Mouse (Mus musculus) lung, embryonic 16.5 days (tissue): Measurements from ENCODE around the gene Nfatc4. TPM values are rescaled to one million over a fixed set of nuclear protein-coding genes. Genes with fewer than 3 reads are reported as not detected.
A peak's percentile ranks its signal among the peaks of the same experiment; 100 is the strongest.

Experiments
- ATAC-seq: fragments of 200-750 bp; cut with Nextera tagmentation; 2 replicates; pipeline ENCODE4 v1.8.0; 2017; ENCODE audit warnings: low read depth, mild to moderate bottlenecking, moderate library complexity
- H3K27ac ChIP-seq: fragments of 300-500 bp; sonication (generic); 2 replicates; pipeline ENCODE4 v1.5.1; 2014; ENCODE audit warnings: mild to moderate bottlenecking, control low read depth, low read length
- H3K27me3 ChIP-seq: fragments of 300-500 bp; sonication (generic); 2 replicates; pipeline ENCODE4 v1.6.1; 2014; ENCODE audit warnings: low read depth, low read length, mixed read lengths; ENCODE audit not compliant: control insufficient read depth, insufficient read depth
- H3K36me3 ChIP-seq: fragments of 300-500 bp; sonication (generic); 2 replicates; pipeline ENCODE4 v1.6.1; 2014; ENCODE audit warnings: low read length; ENCODE audit not compliant: control insufficient read depth, insufficient read depth
- H3K4me1 ChIP-seq: fragments of 300-500 bp; sonication (generic); replicated peaks from 2 replicates; pipeline ENCODE4 v1.6.1; 2014; ENCODE audit warnings: low read length, mixed read lengths; ENCODE audit not compliant: control insufficient read depth, insufficient read depth
- H3K4me2 ChIP-seq: fragments of 300-500 bp; sonication (generic); 2 replicates; pipeline ENCODE4 v1.6.1; 2014; ENCODE audit warnings: low read depth, low read length, control low read depth
- H3K4me3 ChIP-seq: fragments of 300-500 bp; sonication (generic); 2 replicates; pipeline ENCODE4 v1.5.1; 2014; ENCODE audit warnings: mild to moderate bottlenecking, low read length, control low read depth
- H3K9ac ChIP-seq: fragments of 300-500 bp; sonication (generic); 2 replicates; pipeline ENCODE4 v1.6.1; 2014; ENCODE audit warnings: low read length, control low read depth
- H3K9me3 ChIP-seq: fragments of 300-500 bp; sonication (generic); 2 replicates; pipeline ENCODE4 v1.6.1; 2016; ENCODE audit warnings: low read length; ENCODE audit not compliant: control insufficient read depth
- WGBS: fragments of 180-500 bp; shearing (Covaris S2); extraction: QIAGEN DNeasy Blood & Tissue Kit; methylation state at CpG from one replicate; pipeline ENCODE4 v1.1.7; 2014; 5-methylcytosine and 5-hydroxymethylcytosine counted together
- polyA plus RNA-seq: library from polyadenylated mRNA; unstranded; fragments of >200 nt; fragmentation: Nextera tagmentation; extraction: Ambion mirVana; gene quantifications from 2 replicates; pipeline ENCODE4 v1.2.1, GENCODE M21; 2015

Nfatc4 gene
- polyA plus RNA-seq, 1 experiment from 2014 or later = 48.5 TPM

- H3K9me3 ChIP-seq = no peaks in the 10 kb centered on the region
- H3K36me3 ChIP-seq = no peaks in the 10 kb centered on the region; the same call in 1 of the 2 replicates
- H3K27ac ChIP-seq = peak overlapping the region; percentile 0
- H3K4me2 ChIP-seq = peak overlapping the region; percentile 36
- H3K27me3 ChIP-seq = no peaks in the 10 kb centered on the region
- WGBS = 34% methylated on average over 4 of the region's 4 CpGs
- peak overlapping the region; percentile 29; the same call in 1 of the 2 replicates for H3K9ac ChIP-seq
- H3K4me3 ChIP-seq = 0 out of 2 replicates have a peak overlapping the region, but pooled peaks have one; percentile 0
- no peak for ATAC-seq
- peaks cover 53% of the 10 kb centered on the region for H3K4me1 ChIP-seq
Observed at GRCm38 (mm10) chr14:55857588-55857987, 34.6 kb downstream of the Nfatc4 start.

DNA sequence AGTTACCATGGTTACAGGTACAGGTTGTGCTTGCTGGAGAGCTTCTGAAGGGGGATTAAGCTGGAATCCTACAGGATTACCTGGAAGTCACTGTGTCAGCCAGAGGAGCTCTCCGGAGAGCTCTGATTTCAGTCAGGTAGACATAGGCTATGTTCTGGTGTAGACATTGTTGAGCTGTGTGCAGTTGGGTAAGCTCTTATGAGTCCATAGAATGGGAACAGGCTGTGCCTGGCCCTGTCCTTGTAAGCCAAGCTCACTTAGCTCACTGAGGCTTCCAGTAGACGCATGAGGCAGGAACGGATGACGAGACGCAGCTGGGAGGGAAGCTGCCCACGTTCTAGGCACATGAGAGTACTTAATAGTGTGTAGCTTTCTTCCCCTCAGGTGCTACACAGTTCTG is 39.2 kb downstream of the Nfatc4 start:
- H3K27ac ChIP-seq = no peak overlapping the region
- H3K4me3 ChIP-seq = no peak overlapping the region
- ATAC-seq = no peak
- peaks cover 25% of the 10 kb centered on the region for H3K36me3 ChIP-seq
- H3K4me1 ChIP-seq = peaks cover 29% of the 10 kb centered on the region
- 56% methylated on average over 6 of the region's 6 CpGs for WGBS
- H3K4me2 ChIP-seq = no peak overlapping the region
- no peaks in the 10 kb centered on the region for H3K27me3 ChIP-seq
- H3K9me3 ChIP-seq = no peaks in the 10 kb centered on the region
- H3K9ac ChIP-seq = no peak overlapping the region

- no peak overlapping the region for H3K9ac ChIP-seq
- H3K4me2 ChIP-seq = no peak overlapping the region
- H3K4me3 ChIP-seq = no peak overlapping the region
- H3K27ac ChIP-seq = no peak overlapping the region
- no peaks in the 10 kb centered on the region for H3K27me3 ChIP-seq
- H3K9me3 ChIP-seq = no peaks in the 10 kb centered on the region
- 93% methylated on average over 10 of the region's 10 CpGs for WGBS
- peaks cover 22% of the 10 kb centered on the region for H3K4me1 ChIP-seq
- no peak for ATAC-seq
- peaks cover 29% of the 10 kb centered on the region for H3K36me3 ChIP-seq
Observed at GRCm38 (mm10) chr14:55862970-55863369, 40.0 kb downstream of the Nfatc4 start.

GRCm38 (mm10) chr14:55863773-55864172 is 40.8 kb downstream of the Nfatc4 start:
- ATAC-seq = peak; percentile 75
- no peak overlapping the region for H3K4me2 ChIP-seq
- peak overlapping the region; percentile 13; the same call in 1 of the 2 replicates for H3K9ac ChIP-seq
- WGBS = 24% methylated on average over 7 of the region's 7 CpGs
- H3K36me3 ChIP-seq = peaks cover 36% of the 10 kb centered on the region
- H3K4me3 ChIP-seq = no peak overlapping the region
- H3K4me1 ChIP-seq = peaks cover 19% of the 10 kb centered on the region
- no peaks in the 10 kb centered on the region for H3K27me3 ChIP-seq
- no peak overlapping the region for H3K27ac ChIP-seq
- no peaks in the 10 kb centered on the region for H3K9me3 ChIP-seq

DNA sequence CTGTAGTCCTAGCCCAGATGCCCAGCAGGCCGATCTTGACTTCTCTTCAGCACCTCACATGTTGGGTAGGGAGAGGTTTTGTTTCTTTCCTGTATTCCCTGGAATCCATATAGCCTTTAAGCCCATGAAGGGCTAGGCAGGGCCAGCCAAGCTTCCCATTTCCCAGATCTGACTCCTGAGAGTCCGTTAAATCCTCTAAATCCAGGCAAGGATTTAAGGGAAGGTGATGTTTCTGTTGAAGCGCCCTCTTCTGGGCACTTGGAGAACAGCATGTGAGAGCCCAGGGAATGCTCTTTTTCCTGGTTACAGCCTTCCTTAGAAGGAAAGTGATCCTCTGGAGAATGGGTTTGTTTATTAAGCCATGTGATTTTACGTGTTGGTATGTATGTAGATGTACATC is 44.0 kb downstream of the Nfatc4 start:
- Histone ChIP-seq H3K4me1 (peaks cover 8% of the 10 kb centered on the region), H3K9me3 (no peaks in the 10 kb centered on the region), H3K27ac (no peak overlapping the region), H3K4me3 (no peak overlapping the region), H3K27me3 (no peaks in the 10 kb centered on the region), H3K4me2 (no peak overlapping the region), H3K36me3 (peaks cover 61% of the 10 kb centered on the region), H3K9ac (no peak overlapping the region)
- 32% methylated on average over 4 of the region's 4 CpGs for WGBS
- ATAC-seq = no peak

DNA sequence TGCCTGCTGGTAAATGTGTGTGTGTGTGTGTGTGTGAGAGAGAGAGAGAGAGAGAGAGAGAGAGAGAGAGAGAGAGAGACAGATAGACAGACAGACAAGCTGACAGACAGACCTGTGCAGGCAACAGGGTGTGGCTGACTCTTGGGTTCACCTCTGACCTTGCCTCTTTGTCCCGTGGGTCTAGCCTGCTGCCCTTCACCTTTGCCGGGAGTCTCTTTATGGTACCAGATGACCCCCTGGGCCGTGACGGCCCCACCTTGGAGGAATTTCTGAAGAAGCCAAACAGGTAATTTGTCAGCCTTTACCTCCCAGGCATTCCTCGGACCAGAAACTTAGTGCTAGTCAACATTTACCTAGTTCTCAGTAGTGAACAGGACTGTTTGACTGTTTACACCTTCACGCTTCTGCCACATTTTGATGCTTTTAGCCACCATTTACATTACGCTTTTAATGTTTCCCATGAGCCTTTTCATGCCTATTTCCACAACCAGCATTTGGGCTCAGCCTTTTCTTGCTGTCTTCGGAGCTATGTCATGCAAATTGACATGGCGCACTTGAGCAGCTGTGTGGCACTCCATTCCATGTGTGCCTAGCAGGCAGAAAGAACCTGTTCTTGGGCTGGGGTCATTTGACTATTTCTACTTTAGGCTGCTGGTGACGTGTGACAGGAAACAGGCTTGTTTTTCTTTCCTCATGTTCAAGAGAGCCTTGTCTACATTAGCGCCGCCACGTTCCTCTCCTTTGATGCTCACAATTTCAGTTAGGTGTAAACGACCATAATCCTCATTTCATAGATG is 45.5 kb downstream of the Nfatc4 start:
- 82% methylated on average over 14 of the region's 14 CpGs for WGBS
- Histone ChIP-seq H3K27me3 (no peaks in the 10 kb centered on the region), H3K9ac (no peak overlapping the region), H3K4me1 (peaks cover 4% of the 10 kb centered on the region), H3K27ac (no peak overlapping the region), H3K4me2 (no peak overlapping the region), H3K4me3 (no peak overlapping the region), H3K9me3 (no peaks in the 10 kb centered on the region), H3K36me3 (peaks cover 70% of the 10 kb centered on the region)
- no peak for ATAC-seq

DNA sequence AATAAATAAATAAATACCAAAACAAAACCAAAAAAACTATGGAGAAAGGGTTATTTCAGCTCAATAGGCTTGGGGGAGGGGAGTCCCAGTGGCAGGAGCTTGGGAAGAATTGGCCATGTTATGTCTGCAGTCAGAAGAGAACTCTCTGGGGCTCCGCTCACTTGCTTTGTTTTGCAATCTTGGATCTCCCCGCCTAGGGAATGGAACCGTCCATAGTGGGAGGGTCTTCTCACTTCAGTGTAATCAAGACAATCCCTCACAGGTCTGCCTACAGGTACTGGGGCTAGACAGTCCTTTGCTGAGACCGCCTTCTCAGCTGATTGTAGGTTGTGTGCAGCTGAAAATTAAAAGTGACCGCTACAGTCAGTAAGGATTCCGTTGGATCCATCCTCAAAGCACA is 46.6 kb downstream of the Nfatc4 start:
- no peak overlapping the region for H3K27ac ChIP-seq
- H3K4me1 ChIP-seq = peaks cover 8% of the 10 kb centered on the region
- H3K36me3 ChIP-seq = peaks cover 64% of the 10 kb centered on the region
- H3K4me2 ChIP-seq = no peak overlapping the region
- no peaks in the 10 kb centered on the region for H3K9me3 ChIP-seq
- 95% methylated on average over 6 of the region's 6 CpGs for WGBS
- no peak overlapping the region for H3K9ac ChIP-seq
- ATAC-seq = no peak
- H3K4me3 ChIP-seq = no peak overlapping the region
- no peaks in the 10 kb centered on the region for H3K27me3 ChIP-seq

DNA sequence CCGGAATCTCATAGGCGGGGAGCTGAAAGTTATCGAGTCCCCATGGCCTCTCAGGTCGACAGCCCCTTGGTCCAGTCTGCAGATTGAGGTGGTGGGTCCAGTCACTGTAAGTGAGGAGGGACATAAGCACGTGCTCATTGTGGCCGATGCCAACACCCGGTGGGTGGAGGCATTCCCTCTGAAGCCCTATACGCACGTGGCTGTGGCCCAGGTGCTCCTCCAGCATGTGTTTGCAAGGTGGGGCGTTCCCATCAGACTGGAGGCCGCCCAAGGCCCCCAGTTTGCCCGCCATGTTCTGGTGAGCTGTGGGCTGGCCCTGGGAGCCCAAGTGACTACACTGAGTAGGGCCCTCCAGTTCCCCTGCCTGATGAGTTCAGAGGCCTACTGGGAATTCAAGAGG is 49.1 kb downstream of the Nfatc4 start:
- no peaks in the 10 kb centered on the region for H3K27me3 ChIP-seq
- no peak for ATAC-seq
- H3K4me1 ChIP-seq = peaks cover 8% of the 10 kb centered on the region
- H3K27ac ChIP-seq = no peak overlapping the region
- peaks cover 45% of the 10 kb centered on the region for H3K36me3 ChIP-seq
- H3K4me3 ChIP-seq = no peak overlapping the region
- H3K4me2 ChIP-seq = no peak overlapping the region
- 85% methylated on average over 12 of the region's 12 CpGs for WGBS
- no peak overlapping the region for H3K9ac ChIP-seq
- H3K9me3 ChIP-seq = no peaks in the 10 kb centered on the region

GRCm38 (mm10) chr14:55872551-55872950 is 49.6 kb downstream of the Nfatc4 start:
- H3K36me3 ChIP-seq = peaks cover 45% of the 10 kb centered on the region

More at GRCm38 (mm10) chr14:55872551-55872950, 49.6 kb downstream of the Nfatc4 start:
- no peak overlapping the region for H3K4me2 ChIP-seq
- H3K27ac ChIP-seq = no peak overlapping the region
- no peaks in the 10 kb centered on the region for H3K9me3 ChIP-seq
- WGBS = 83% methylated on average over 17 of the region's 17 CpGs
- ATAC-seq = no peak
- no peaks in the 10 kb centered on the region for H3K27me3 ChIP-seq
- no peak overlapping the region for H3K4me3 ChIP-seq
- H3K4me1 ChIP-seq = peaks cover 12% of the 10 kb centered on the region
- no peak overlapping the region for H3K9ac ChIP-seq
